Mouse (Mus musculus) liver, embryonic 14.5 days (tissue): ENCODE measurements around the gene Nmi.

Experiments
- CTCF ChIP-seq: IDR thresholded peaks from 2 replicates; pipeline ENCODE4 v1.5.1; 2016; ENCODE audit warnings: antibody characterized with exemption, low read depth, control low read depth
- EP300 ChIP-seq: IDR thresholded peaks from 2 replicates; pipeline ENCODE4 v1.6.1; 2016; ENCODE audit warnings: antibody characterized with exemption, low read depth

DNA sequence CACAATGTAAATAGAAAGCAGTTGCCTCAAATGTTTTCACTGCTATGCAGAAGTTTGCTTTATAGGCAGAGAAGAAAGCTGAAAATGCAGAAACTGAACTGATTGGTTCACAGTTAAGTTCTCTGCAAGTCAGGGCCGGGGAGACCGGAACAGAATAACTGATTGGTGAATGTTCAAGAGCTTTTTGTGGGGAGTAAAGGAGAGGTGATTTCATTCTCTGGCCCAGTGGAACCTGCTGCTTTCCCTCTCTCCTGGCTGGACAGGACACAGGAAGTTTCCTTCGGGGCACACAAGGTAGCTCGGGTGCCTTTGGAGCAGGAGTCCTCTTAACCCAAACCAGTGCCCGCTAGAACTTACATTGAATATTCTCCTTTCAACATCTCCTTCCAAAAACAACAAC, 1.2 kb downstream of the Nmi start:
- TF ChIP-seq CTCF (no peak), EP300 (no peak)
